Mouse (Mus musculus): ENCODE measurements around the gene A530016L24Rik. TPM values are rescaled to one million over a fixed set of nuclear protein-coding genes. Genes with fewer than 3 reads are reported as not detected.

A530016L24Rik gene
- not detected in 2 replicates for polyA plus RNA-seq (2016; fragmentation: Nextera tagmentation; extraction: Ambion mirVana)

DNA sequence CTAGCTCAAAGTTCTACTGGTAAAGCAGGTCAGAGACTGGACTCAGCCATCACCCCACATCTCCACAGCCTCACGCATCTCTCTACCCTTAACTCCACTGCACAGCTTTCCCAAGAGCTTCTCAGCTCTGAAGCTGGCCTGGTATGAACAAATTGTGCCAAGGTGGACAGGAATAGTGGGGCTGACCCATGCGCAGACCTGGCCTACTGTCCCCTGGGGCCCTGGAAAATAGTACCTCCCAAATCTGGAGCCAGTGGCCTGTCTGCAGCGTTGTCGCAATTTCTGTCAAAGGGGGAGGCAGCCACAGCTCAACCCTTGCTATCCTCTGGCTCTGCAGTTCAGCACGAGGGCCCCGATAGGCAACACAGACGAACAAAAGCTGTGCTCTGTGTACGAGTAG lies at the start of gene A530016L24Rik:
Gene A530016L24Rik, plus strand, starts transcription at position 315 of the 400 bp plus-strand sequence.
- Histone ChIP-seq H3K27ac (no peak within 1 kb of the TSS), H3K4me1 (peaks cover 5% of the 10 kb centered on the region; the same call in 1 of the 2 replicates), H3K9me3 (no peaks in the 10 kb centered on the region), H3K4me3 (replicated peaks) (no peak within 1 kb of the TSS), H3K36me3 (replicated peaks) (no peaks in the 10 kb centered on the region), H3K27me3 (no peaks in the 10 kb centered on the region), H3K4me2 (no peak within 1 kb of the TSS), H3K9ac (no peak within 1 kb of the TSS)
- WGBS, result 91% methylated on average over 8 of the region's 8 CpGs
- no peak for ATAC-seq (ENCODE audit: low FRiP score)

DNA sequence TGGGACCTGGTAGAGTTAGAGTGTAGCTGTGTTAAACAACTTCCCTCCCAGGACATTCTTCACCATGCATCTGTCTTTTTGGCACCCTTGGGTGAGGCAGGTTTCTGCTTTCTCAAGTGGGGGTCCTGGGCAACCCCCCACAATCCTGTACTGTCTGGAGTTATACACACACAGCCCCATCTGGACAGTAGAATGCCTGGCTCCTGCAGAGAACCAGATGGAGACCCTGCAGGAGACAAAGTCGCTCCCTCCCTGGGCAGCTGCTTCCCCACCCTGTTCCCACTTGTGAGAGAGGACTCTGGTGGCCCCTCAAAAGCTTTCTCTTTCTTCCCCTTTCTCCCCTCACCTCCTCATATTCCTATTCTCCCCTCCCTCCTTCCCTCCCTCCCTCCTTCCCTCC lies 49.3 kb upstream of the A530016L24Rik start:
- Histone ChIP-seq H3K4me3 (replicated peaks) (no peak overlapping the region), H3K36me3 (replicated peaks) (no peaks in the 10 kb centered on the region), H3K9me3 (0 out of 2 replicates have a peak, but pooled peaks cover 7% of the 10 kb centered on the region), H3K4me1 (peaks cover 16% of the 10 kb centered on the region), H3K27me3 (0 out of 2 replicates have a peak, but pooled peaks cover 3% of the 10 kb centered on the region), H3K27ac (no peak overlapping the region), H3K4me2 (no peak overlapping the region), H3K9ac (no peak overlapping the region)
- no peak for ATAC-seq (ENCODE audit: low FRiP score)
- WGBS, result 65% methylated on average over 1 of the region's 1 CpGs

DNA sequence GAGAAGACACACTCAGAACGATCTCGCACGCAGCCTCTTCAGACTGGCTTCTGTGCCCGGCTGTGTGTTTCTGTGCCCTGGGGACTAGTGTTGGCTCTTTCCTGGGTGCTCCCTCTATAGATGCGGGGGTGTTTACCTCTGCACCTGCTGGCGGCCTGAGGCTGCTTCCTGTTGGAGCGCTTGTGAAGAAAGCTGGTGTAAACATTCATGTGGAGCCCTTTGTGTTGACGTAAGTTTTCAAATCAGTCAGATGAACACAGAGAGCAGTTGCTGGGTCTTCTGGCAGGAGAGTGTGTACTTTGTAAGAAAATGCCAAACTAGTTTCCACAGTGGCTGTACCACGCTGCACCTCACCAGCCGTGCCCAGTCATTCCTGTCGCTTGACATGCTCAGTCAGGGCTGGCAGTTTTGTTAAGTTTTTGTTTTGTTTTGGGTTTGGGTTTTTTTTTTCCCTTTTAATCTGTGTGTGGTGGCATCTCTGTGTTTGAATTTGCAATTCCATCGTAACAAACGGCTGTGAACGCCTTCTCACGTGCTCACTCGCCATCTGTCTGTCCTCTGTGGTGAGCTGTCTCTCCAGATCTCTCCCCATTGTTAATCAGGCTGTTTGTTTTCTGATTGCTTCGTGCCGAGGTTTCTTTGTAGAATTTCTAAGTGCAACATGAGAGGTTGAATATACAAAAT lies 40.0 kb upstream of the A530016L24Rik start:
- H3K36me3 ChIP-seq (replicated peaks), result no peaks in the 10 kb centered on the region
- ATAC-seq (ENCODE audit: low FRiP score), result no peak
- H3K4me1 ChIP-seq, result peaks cover 17% of the 10 kb centered on the region
- H3K9me3 ChIP-seq, result peaks cover 12% of the 10 kb centered on the region; the same call in 1 of the 2 replicates
- H3K27me3 ChIP-seq, result no peaks in the 10 kb centered on the region
- WGBS, result 51% methylated on average over 18 of the region's 18 CpGs
- H3K27ac ChIP-seq, result peak overlapping the region; percentile 74
- no peak overlapping the region for H3K4me3 ChIP-seq (replicated peaks)
- peak overlapping the region; percentile 4; the same call in 1 of the 2 replicates for H3K4me2 ChIP-seq
- no peak overlapping the region for H3K9ac ChIP-seq

DNA sequence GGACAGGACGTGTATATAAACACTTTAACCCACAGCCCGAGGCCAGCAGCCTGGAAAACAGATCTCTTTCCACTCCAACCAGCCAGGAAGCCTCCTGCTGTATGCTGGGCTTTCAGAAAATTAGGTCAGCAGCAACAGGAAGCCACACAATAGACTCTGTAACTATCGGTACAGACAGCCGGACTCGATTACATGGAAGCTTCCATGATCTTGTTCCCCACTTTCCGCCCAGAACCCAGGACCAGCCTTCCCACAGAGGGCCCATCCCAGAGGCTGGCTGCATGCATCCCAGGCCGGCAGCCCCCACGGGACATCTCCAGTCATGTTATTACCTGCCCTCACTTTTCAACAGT lies 39.4 kb upstream of the A530016L24Rik start:
- Histone ChIP-seq H3K27me3 (no peaks in the 10 kb centered on the region), H3K4me2 (no peak overlapping the region), H3K9ac (no peak overlapping the region), H3K4me3 (replicated peaks) (no peak overlapping the region), H3K4me1 (peaks cover 17% of the 10 kb centered on the region), H3K27ac (peak overlapping the region; percentile 74), H3K36me3 (replicated peaks) (no peaks in the 10 kb centered on the region), H3K9me3 (peaks cover 10% of the 10 kb centered on the region; the same call in 1 of the 2 replicates)
- 0 out of 2 replicates have a peak, but pooled peaks have one; percentile 9 for ATAC-seq (ENCODE audit: low FRiP score)
- 62% methylated on average over 8 of the region's 8 CpGs for WGBS

DNA sequence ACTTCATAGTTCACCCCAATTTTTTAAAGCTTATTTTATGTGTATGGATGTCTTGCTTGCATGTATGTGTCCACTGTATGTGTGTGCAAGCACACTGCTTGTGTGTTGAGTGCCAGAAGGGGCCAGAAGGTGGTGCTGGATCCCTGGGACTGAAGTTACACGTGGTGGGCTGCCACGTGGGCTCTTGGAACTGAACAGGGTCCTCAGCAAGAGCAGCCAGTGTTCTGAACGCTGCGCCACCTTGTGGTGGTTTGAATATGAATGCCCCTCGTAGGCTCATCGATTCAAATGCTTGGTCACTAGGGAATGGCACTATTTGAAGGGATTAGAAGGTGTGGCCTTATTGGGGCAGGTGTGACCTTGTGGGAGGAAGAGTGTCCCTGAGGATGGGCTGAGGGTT lies 38.4 kb upstream of the A530016L24Rik start:
- no peak overlapping the region for H3K4me3 ChIP-seq (replicated peaks)
- H3K9ac ChIP-seq, result no peak overlapping the region
- 34% methylated on average over 6 of the region's 6 CpGs for WGBS
- no peaks in the 10 kb centered on the region for H3K27me3 ChIP-seq
- peaks cover 17% of the 10 kb centered on the region for H3K4me1 ChIP-seq
- H3K4me2 ChIP-seq, result no peak overlapping the region
- H3K9me3 ChIP-seq, result peaks cover 10% of the 10 kb centered on the region; the same call in 1 of the 2 replicates
- H3K36me3 ChIP-seq (replicated peaks), result no peaks in the 10 kb centered on the region
- peak; percentile 25; the same call in 1 of the 2 replicates for ATAC-seq (ENCODE audit: low FRiP score)
- no peak overlapping the region for H3K27ac ChIP-seq

DNA sequence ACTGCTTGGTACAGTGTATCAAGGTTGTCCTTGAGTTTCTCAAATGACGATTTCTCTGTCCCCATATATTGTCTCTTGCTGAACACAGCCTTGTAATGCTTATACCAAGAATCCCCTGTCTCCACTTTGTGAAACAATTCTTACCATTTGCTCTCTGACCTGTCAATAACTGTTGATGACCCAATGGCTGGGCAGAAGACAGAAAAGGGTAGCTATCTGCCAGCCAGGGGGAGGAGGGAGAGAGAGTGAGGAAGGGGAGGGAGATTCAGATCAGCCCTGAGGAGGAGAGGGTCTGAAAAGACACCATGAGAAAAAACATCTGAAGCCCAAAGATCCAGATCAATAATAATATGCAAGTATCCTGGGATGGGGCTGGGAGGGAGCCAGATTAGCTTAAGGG lies 37.9 kb upstream of the A530016L24Rik start:
- Histone ChIP-seq H3K9ac (no peak overlapping the region), H3K4me2 (no peak overlapping the region), H3K27ac (no peak overlapping the region), H3K36me3 (replicated peaks) (no peaks in the 10 kb centered on the region), H3K4me1 (peaks cover 17% of the 10 kb centered on the region), H3K9me3 (peaks cover 8% of the 10 kb centered on the region; the same call in 1 of the 2 replicates), H3K27me3 (peaks cover 4% of the 10 kb centered on the region; the same call in 1 of the 2 replicates), H3K4me3 (replicated peaks) (no peak overlapping the region)
- no peak for ATAC-seq (ENCODE audit: low FRiP score)
- WGBS, result 97% methylated on average over 1 of the region's 1 CpGs

DNA sequence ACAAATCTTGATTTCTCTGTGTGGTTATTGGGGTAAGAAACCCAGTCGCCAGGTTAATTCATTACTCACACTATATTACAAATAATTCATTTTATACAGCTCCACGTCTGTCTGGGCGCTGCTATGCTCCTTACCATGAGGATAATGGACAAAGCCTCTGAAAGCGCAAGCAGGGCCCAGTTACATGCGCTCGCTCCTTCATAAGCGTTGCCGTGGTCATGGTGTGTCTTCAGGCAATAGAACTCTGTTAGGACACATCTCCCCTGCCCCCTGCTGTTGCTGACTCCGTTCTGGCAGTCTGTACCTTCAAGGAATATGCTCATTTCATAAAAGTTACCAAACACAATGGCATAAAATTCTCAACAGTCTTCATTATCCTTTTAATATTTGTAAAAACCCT lies 37.4 kb upstream of the A530016L24Rik start:
- no peak for ATAC-seq (ENCODE audit: low FRiP score)
- H3K4me3 ChIP-seq (replicated peaks), result no peak overlapping the region
- no peaks in the 10 kb centered on the region for H3K36me3 ChIP-seq (replicated peaks)
- H3K4me2 ChIP-seq, result no peak overlapping the region
- H3K4me1 ChIP-seq, result peaks cover 17% of the 10 kb centered on the region
- peaks cover 4% of the 10 kb centered on the region; the same call in 1 of the 2 replicates for H3K9me3 ChIP-seq
- no peak overlapping the region for H3K9ac ChIP-seq
- H3K27me3 ChIP-seq, result peaks cover 6% of the 10 kb centered on the region; the same call in 1 of the 2 replicates
- no peak overlapping the region for H3K27ac ChIP-seq
- WGBS, result 85% methylated on average over 9 of the region's 9 CpGs

DNA sequence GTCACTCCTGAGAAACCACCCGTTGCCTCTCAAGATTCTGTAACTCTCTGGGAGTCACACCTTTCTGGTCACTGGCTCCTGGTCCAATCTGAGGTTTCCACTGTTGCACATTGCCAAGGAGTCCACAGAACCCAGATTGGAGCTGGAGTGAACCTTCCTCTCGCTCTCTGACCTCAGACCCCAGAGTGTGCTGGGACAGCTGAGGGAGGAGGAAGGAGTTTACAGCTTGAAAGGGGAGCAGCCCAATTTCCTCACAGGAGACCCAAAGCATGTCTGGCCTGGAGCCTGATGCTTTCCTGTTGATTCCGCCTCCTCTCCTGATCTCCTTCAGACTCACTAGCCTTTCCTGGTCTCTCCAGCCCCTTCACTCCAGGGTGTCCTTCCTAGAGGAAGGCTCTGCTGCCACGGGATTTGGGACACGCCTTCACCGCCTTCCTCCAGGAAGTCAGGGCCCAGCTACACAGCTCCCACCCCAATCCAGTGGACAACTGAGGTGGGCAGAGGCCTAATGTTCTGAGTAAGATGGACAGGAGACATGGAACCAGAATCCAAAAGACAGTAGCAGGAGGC lies 33.0 kb upstream of the A530016L24Rik start:
- peaks cover 14% of the 10 kb centered on the region for H3K4me1 ChIP-seq
- H3K4me3 ChIP-seq (replicated peaks), result no peak overlapping the region
- H3K4me2 ChIP-seq, result no peak overlapping the region
- H3K9me3 ChIP-seq, result no peaks in the 10 kb centered on the region
- H3K9ac ChIP-seq, result no peak overlapping the region
- peaks cover 6% of the 10 kb centered on the region; the same call in 1 of the 2 replicates for H3K27me3 ChIP-seq
- H3K36me3 ChIP-seq (replicated peaks), result no peaks in the 10 kb centered on the region
- WGBS, result 86% methylated on average over 6 of the region's 6 CpGs
- no peak for ATAC-seq (ENCODE audit: low FRiP score)
- no peak overlapping the region for H3K27ac ChIP-seq

DNA sequence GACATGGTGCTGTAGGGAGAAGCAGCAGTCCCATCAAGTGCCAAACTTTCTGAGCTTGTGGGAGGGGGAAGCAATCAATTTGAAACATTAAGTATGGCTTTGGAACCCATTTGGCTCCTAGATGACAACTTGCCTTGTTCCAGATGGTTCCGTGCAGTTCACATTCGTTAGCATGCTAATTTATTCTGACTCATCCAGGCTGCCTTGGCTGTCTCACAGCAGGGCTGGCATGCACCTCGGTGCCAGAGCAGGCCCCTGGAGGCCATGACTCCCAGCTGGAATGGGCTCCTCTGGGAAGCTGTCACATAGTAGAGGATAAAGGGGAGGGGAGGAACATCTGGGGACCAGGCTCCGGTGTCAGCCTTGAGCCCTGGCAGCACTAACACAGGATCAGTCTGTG lies 31.4 kb upstream of the A530016L24Rik start:
- no peak overlapping the region for H3K9ac ChIP-seq
- no peaks in the 10 kb centered on the region for H3K9me3 ChIP-seq
- no peak overlapping the region for H3K4me3 ChIP-seq (replicated peaks)
- no peak overlapping the region for H3K4me2 ChIP-seq
- 18% methylated on average over 4 of the region's 4 CpGs for WGBS
- no peaks in the 10 kb centered on the region for H3K36me3 ChIP-seq (replicated peaks)
- peak; percentile 84 for ATAC-seq (ENCODE audit: low FRiP score)
- H3K27ac ChIP-seq, result peak overlapping the region; percentile 69
- H3K27me3 ChIP-seq, result peaks cover 6% of the 10 kb centered on the region; the same call in 1 of the 2 replicates
- H3K4me1 ChIP-seq, result peaks cover 25% of the 10 kb centered on the region

DNA sequence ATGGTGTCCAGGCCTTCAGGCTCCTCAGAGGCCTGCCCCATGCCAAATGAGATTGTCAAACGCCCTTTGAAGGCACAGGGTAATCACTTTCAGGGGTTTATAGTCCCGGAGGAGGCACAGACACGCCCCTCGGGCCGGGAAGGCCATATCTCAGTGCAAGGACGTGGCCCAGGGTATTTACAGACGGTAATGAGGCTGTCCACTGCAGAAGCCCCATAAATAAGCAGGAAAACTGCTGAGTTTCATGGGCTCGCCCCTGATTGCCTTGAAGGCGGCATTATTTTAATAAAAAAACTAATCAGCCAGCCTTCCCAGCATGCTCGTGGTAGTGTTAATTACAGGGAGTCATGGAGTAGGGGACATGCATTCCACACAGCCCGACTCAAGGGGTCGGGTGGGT lies 26.8 kb upstream of the A530016L24Rik start:
- Histone ChIP-seq H3K4me1 (peaks cover 29% of the 10 kb centered on the region), H3K27ac (no peak overlapping the region), H3K36me3 (replicated peaks) (no peaks in the 10 kb centered on the region), H3K27me3 (no peaks in the 10 kb centered on the region), H3K9me3 (no peaks in the 10 kb centered on the region), H3K4me2 (no peak overlapping the region), H3K4me3 (replicated peaks) (no peak overlapping the region), H3K9ac (no peak overlapping the region)
- no peak for ATAC-seq (ENCODE audit: low FRiP score)
- 56% methylated on average over 12 of the region's 12 CpGs for WGBS

DNA sequence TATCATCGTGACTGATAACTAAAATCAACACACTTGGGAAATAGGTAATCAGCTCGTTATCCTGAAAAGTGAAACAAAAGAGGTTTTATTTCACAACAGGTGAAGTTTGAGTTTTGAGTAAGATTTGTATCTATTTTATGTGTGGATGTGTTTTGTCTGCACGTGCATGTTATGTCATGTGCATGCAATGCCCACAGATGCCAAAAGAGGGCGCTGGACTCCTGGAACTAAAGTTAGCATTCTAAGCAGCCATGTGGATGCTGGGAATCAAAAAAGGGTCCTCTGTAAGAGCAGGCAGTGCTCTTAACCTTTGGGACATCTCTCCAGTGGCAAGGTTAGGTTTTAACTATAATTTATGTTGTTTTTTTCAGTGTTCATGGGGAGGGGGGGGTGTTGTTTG lies 26.0 kb upstream of the A530016L24Rik start:
- no peak overlapping the region for H3K9ac ChIP-seq
- ATAC-seq (ENCODE audit: low FRiP score), result no peak
- no peaks in the 10 kb centered on the region for H3K9me3 ChIP-seq
- peaks cover 24% of the 10 kb centered on the region for H3K4me1 ChIP-seq
- H3K4me3 ChIP-seq (replicated peaks), result no peak overlapping the region
- H3K27ac ChIP-seq, result no peak overlapping the region
- H3K27me3 ChIP-seq, result peaks cover 5% of the 10 kb centered on the region; the same call in 1 of the 2 replicates
- H3K36me3 ChIP-seq (replicated peaks), result no peaks in the 10 kb centered on the region
- 78% methylated on average over 4 of the region's 4 CpGs for WGBS
- H3K4me2 ChIP-seq, result no peak overlapping the region

DNA sequence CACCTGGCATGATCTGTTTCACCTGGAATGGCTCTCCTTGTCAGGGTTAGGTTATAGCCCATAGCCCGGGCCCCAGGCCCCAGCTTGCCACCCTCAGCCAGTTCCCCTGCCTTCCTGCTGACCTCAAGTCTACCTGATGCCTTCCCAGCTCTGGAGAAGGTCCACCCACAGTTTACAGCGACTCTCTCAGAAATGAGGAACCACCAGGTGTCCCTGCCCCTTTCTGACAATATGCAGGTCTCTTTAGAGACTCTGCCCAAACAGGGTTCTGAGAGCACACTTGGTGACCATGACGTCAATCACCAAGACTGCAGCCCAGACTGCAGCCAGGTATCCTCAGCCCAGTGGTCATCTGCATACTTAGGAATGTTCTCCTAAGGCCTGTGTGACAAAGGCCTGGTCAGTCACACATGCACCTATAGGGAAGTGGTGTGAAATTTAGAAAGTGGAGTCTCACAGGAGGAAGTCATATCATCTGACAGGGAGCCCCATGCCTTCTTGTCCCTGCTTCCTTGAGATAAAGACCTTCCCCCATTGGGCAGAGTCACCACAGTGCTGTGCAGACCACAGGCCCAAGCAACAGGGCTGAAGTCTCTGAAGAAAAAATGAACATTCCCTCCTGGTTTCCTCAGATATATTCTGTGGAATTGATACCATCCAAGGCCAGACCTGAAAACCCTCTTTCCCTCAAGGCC lies 25.4 kb upstream of the A530016L24Rik start:
- Histone ChIP-seq H3K27ac (no peak overlapping the region), H3K9ac (no peak overlapping the region), H3K4me3 (replicated peaks) (no peak overlapping the region), H3K27me3 (peaks cover 9% of the 10 kb centered on the region; the same call in 1 of the 2 replicates), H3K36me3 (replicated peaks) (no peaks in the 10 kb centered on the region), H3K4me1 (peaks cover 23% of the 10 kb centered on the region), H3K4me2 (no peak overlapping the region), H3K9me3 (no peaks in the 10 kb centered on the region)
- ATAC-seq (ENCODE audit: low FRiP score), result no peak
- WGBS, result 80% methylated on average over 3 of the region's 3 CpGs
